Mouse (Mus musculus) hindbrain, postnatal 0 days (tissue): ENCODE measurements around the gene Tenm4. TPM values are rescaled to one million over a fixed set of nuclear protein-coding genes. Genes with fewer than 3 reads are reported as not detected.

Source experiments
- ATAC-seq: fragments of 200-750 bp; cut with Nextera tagmentation; 2 replicates; pipeline ENCODE4 v1.8.0; 2017; ENCODE audit warnings: mild to moderate bottlenecking, moderate TSS enrichment, moderate library complexity
- DNase-seq: peaks from one replicate; pipeline ENCODE4 v3.0.0-alpha.2; 2015; ENCODE audit warnings: low spot score
- H3K27ac ChIP-seq: fragments of 300-500 bp; sonication (generic); 2 replicates; pipeline ENCODE4 v1.5.1; 2014; ENCODE audit warnings: mild to moderate bottlenecking
- H3K27me3 ChIP-seq: fragments of 300-500 bp; sonication (generic); 2 replicates; pipeline ENCODE4 v1.6.1; 2014; ENCODE audit warnings: low read length, mixed read lengths; ENCODE audit not compliant: insufficient read depth
- H3K36me3 ChIP-seq: fragments of 300-500 bp; sonication (generic); 2 replicates; pipeline ENCODE4 v1.6.1; 2014; ENCODE audit warnings: low read length, mixed read lengths; ENCODE audit not compliant: insufficient read depth
- H3K4me1 ChIP-seq: fragments of 300-500 bp; sonication (generic); 2 replicates; pipeline ENCODE4 v1.6.1; 2014; ENCODE audit warnings: antibody characterized with exemption, low read length, mixed read lengths; ENCODE audit not compliant: insufficient read depth
- H3K4me2 ChIP-seq: fragments of 300-500 bp; sonication (generic); 2 replicates; pipeline ENCODE4 v1.6.1; 2014; ENCODE audit warnings: low read depth, mild to moderate bottlenecking, low read length, moderate library complexity, mixed read lengths
- H3K4me3 ChIP-seq: fragments of 300-500 bp; sonication (generic); 2 replicates; pipeline ENCODE4 v1.5.1; 2014; ENCODE audit warnings: low read length
- H3K9ac ChIP-seq: fragments of 300-500 bp; sonication (generic); replicated peaks from 2 replicates; pipeline ENCODE4 v1.6.1; 2014; ENCODE audit warnings: mild to moderate bottlenecking, low read length, moderate library complexity, mixed read lengths
- H3K9me3 ChIP-seq: fragments of 300-500 bp; sonication (generic); 2 replicates; pipeline ENCODE4 v1.6.1; 2016; ENCODE audit warnings: low read length, mixed read lengths
- CTCF ChIP-seq: IDR thresholded peaks from 2 replicates; pipeline ENCODE4 v1.5.1; 2016; ENCODE audit warnings: antibody characterized with exemption, control low read depth, low read depth
- WGBS: fragments of 180-500 bp; shearing (Covaris S2); extraction: QIAGEN DNeasy Blood & Tissue Kit; methylation state at CpG from one replicate; pipeline ENCODE4 v1.1.7; 2014; 5-methylcytosine and 5-hydroxymethylcytosine counted together
- polyA plus RNA-seq: library from polyadenylated mRNA; unstranded; fragments of >200 nt; fragmentation: Nextera tagmentation; extraction: Ambion mirVana; gene quantifications from 2 replicates; pipeline ENCODE4 v1.2.1, GENCODE M21; 2015
- total RNA-seq: library from RNA; depleted of rRNA; stranded (reverse); fragments of >200 nt; gene quantifications from 2 replicates; pipeline ENCODE4 v1.2.3, GENCODE M21; 2014

The Tenm4 gene
- total and polyA plus RNA-seq, 2 experiments from 2014 or later: 24.1 to 49.7 TPM

- no peak overlapping the region for H3K9ac ChIP-seq
- no peaks in the 10 kb centered on the region for H3K36me3 ChIP-seq
- no peaks in the 10 kb centered on the region for H3K27me3 ChIP-seq
- H3K27ac ChIP-seq: no peak overlapping the region
- DNase-seq (no peak), ATAC-seq (no peak)
- TF ChIP-seq CTCF: no peak
- H3K4me3 ChIP-seq: no peak overlapping the region
- H3K9me3 ChIP-seq: no peaks in the 10 kb centered on the region
- H3K4me1 ChIP-seq: no peaks in the 10 kb centered on the region
- WGBS: 58% methylated on average over 18 of the region's 18 CpGs
- H3K4me2 ChIP-seq: no peak overlapping the region
These were observed 716.1 kb downstream of the Tenm4 start for GRCm38 (mm10) chr7:96887088-96887654.

GRCm38 (mm10) chr7:96889061-96890034 is 718.3 kb downstream of the Tenm4 start:
- Histone ChIP-seq H3K4me1 (no peaks in the 10 kb centered on the region), H3K27me3 (no peaks in the 10 kb centered on the region), H3K4me2 (no peak overlapping the region), H3K4me3 (no peak overlapping the region), H3K36me3 (0 out of 2 replicates have a peak, but pooled peaks cover 2% of the 10 kb centered on the region), H3K27ac (no peak overlapping the region), H3K9ac (no peak overlapping the region), H3K9me3 (no peaks in the 10 kb centered on the region)
- ATAC-seq (no peak), DNase-seq (no peak)
- WGBS: 78% methylated on average over 18 of the region's 18 CpGs
- no peak for TF ChIP-seq CTCF

GRCm38 (mm10) chr7:96890035-96890621 is 719.1 kb downstream of the Tenm4 start:
- peak; percentile 18; the same call in 1 of the 2 replicates for ATAC-seq

GRCm38 (mm10) chr7:96890987-96891386 is 719.9 kb downstream of the Tenm4 start:
- no peaks in the 10 kb centered on the region for H3K4me1 ChIP-seq
- no peak overlapping the region for H3K4me3 ChIP-seq
- DNase-seq: peak; percentile 58
- no peak overlapping the region for H3K27ac ChIP-seq
- H3K4me2 ChIP-seq: no peak overlapping the region
- 44% methylated on average over 10 of the region's 10 CpGs for WGBS
- TF ChIP-seq CTCF: no peak
- peaks cover 14% of the 10 kb centered on the region; the same call in 1 of the 2 replicates for H3K36me3 ChIP-seq
- ATAC-seq: no peak; the same call in 1 of the 2 replicates
- no peaks in the 10 kb centered on the region for H3K9me3 ChIP-seq
- no peak overlapping the region for H3K9ac ChIP-seq
- H3K27me3 ChIP-seq: no peaks in the 10 kb centered on the region

More at GRCm38 (mm10) chr7:96890035-96890621, 719.1 kb downstream of the Tenm4 start:
- Histone ChIP-seq H3K4me3 (no peak overlapping the region), H3K27ac (no peak overlapping the region), H3K4me1 (no peaks in the 10 kb centered on the region), H3K4me2 (no peak overlapping the region), H3K9me3 (no peaks in the 10 kb centered on the region), H3K27me3 (no peaks in the 10 kb centered on the region), H3K36me3 (peaks cover 9% of the 10 kb centered on the region; the same call in 1 of the 2 replicates), H3K9ac (no peak overlapping the region)
- 34% methylated on average over 7 of the region's 7 CpGs for WGBS
- peak; percentile 15 for DNase-seq
- no peak for TF ChIP-seq CTCF

GRCm38 (mm10) chr7:96899036-96899569 is 728.1 kb downstream of the Tenm4 start:
- H3K4me2 ChIP-seq: peak overlapping the region; percentile 6; the same call in 1 of the 2 replicates
- ATAC-seq: peak; percentile 41; the same call in 1 of the 2 replicates
- DNase-seq: peak; percentile 36

GRCm38 (mm10) chr7:96902183-96902582 is 731.1 kb downstream of the Tenm4 start:
- Histone ChIP-seq H3K36me3 (no peaks in the 10 kb centered on the region), H3K4me2 (no peak overlapping the region), H3K9ac (no peak overlapping the region), H3K4me3 (no peak overlapping the region), H3K27ac (no peak overlapping the region), H3K9me3 (no peaks in the 10 kb centered on the region), H3K4me1 (peaks cover 13% of the 10 kb centered on the region; the same call in 1 of the 2 replicates), H3K27me3 (no peaks in the 10 kb centered on the region)
- 72% methylated on average over 5 of the region's 5 CpGs for whole genome bisulfite sequencing
- no peak for TF ChIP-seq CTCF
- ATAC-seq: no peak
- no peak for DNase-seq

More at GRCm38 (mm10) chr7:96899036-96899569, 728.1 kb downstream of the Tenm4 start:
- peaks cover 9% of the 10 kb centered on the region; the same call in 1 of the 2 replicates for H3K4me1 ChIP-seq
- no peaks in the 10 kb centered on the region for H3K27me3 ChIP-seq
- peaks cover 16% of the 10 kb centered on the region; the same call in 1 of the 2 replicates for H3K36me3 ChIP-seq
- 30% methylated on average over 10 of the region's 10 CpGs for WGBS
- no peaks in the 10 kb centered on the region for H3K9me3 ChIP-seq
- H3K4me3 ChIP-seq: no peak overlapping the region
- no peak overlapping the region for H3K9ac ChIP-seq
- no peak for TF ChIP-seq CTCF
- H3K27ac ChIP-seq: no peak overlapping the region
